Mouse (Mus musculus) liver, embryonic 15.5 days (tissue): ENCODE data around the gene Rnf10. TPM values are rescaled to one million over a fixed set of nuclear protein-coding genes. Genes with fewer than 3 reads are reported as not detected.
"Not testable (repeated sequence)": the region's sequence is repeated elsewhere in the genome, so short reads cannot be mapped to it uniquely, and the experiment has no call there.

ENCODE experiments used
- ATAC-seq: fragments of 200-750 bp; cut with Nextera tagmentation; 2 replicates; pipeline ENCODE4 v1.8.0; 2017; ENCODE audit warnings: moderate number of reproducible peaks, mild to moderate bottlenecking, moderate library complexity; ENCODE audit not compliant: insufficient read depth
- H3K27ac ChIP-seq: fragments of 300-500 bp; sonication (generic); replicated peaks from 2 replicates; pipeline ENCODE4 v1.5.1; 2015; ENCODE audit warnings: mild to moderate bottlenecking, inconsistent platforms
- H3K27me3 ChIP-seq: fragments of 300-500 bp; sonication (generic); 2 replicates; pipeline ENCODE4 v1.6.1; 2015; ENCODE audit warnings: mild to moderate bottlenecking, inconsistent platforms
- H3K36me3 ChIP-seq: fragments of 300-500 bp; sonication (generic); replicated peaks from 2 replicates; pipeline ENCODE4 v1.6.1; 2015; ENCODE audit warnings: moderate library complexity, mild to moderate bottlenecking, inconsistent platforms
- H3K4me1 ChIP-seq: fragments of 300-500 bp; sonication (generic); replicated peaks from 2 replicates; pipeline ENCODE4 v1.6.1; 2015; ENCODE audit warnings: inconsistent platforms
- H3K4me2 ChIP-seq: fragments of 300-500 bp; sonication (generic); 2 replicates; pipeline ENCODE4 v1.6.1; 2015; ENCODE audit warnings: moderate library complexity, mild to moderate bottlenecking, inconsistent platforms
- H3K4me3 ChIP-seq: fragments of 300-500 bp; sonication (generic); replicated peaks from 2 replicates; pipeline ENCODE4 v1.5.1; 2015; ENCODE audit warnings: mild to moderate bottlenecking, inconsistent platforms
- H3K9ac ChIP-seq: fragments of 300-500 bp; sonication (generic); 2 replicates; pipeline ENCODE4 v1.6.1; 2015; ENCODE audit warnings: moderate library complexity, mild to moderate bottlenecking, inconsistent platforms
- H3K9me3 ChIP-seq: fragments of 300-500 bp; sonication (generic); replicated peaks from 2 replicates; pipeline ENCODE4 v1.6.1; 2016; ENCODE audit warnings: inconsistent platforms
- WGBS: fragments of 180-500 bp; shearing (Covaris S2); methylation state at CpG from one replicate; pipeline ENCODE4 v1.1.7; 2015; ENCODE audit warnings: mixed read lengths; ENCODE audit not compliant: insufficient replicate concordance; 5-methylcytosine and 5-hydroxymethylcytosine counted together
- polyA plus RNA-seq: library from polyadenylated mRNA; unstranded; fragments of >200 nt; fragmentation: Nextera tagmentation; extraction: Ambion mirVana; gene quantifications from 2 replicates; pipeline ENCODE4 v1.2.1, GENCODE M21; 2015

Rnf10 gene
- 146 and 173 TPM in 2 replicates for polyA plus RNA-seq

DNA sequence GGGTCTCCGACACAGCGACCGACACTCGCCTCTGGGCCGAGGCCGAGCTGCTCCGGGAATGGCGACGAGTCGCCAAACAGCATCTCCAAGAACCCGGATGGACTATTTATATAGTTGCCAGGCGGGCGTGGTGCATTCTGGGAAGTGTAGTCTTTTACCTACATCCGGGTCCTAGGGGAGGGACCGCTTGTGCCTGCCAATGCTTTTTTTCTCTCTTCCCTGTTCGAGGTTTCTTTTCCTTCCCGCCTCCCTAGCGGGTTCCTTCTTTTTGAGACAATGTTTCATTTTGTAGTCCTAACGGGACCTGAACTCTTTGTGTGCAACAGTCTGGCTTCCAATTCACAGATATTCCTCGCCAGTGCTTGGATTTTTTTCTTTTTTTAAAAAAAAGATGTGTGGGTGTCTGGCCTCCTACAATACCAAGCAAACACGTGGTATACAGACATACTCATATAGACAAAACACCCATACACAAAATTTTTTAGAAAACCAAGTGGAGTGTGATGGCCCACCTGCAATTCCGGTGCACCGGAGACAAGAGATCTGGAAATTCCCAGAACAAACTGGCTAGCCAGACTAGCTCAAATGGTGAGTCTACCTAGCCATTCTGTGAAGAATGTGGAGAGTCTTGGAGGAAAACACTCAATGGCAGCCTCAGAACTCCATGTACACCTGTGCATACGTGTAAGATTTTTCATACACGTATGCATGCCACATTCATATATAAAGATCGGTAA lies at the start of gene Rnf10:
Gene Rnf10 (minus strand): TSS at position 87 of the 737 bp plus-strand sequence.
- Histone ChIP-seq H3K27ac (peak within 1 kb of the TSS; percentile 100), H3K4me2 (peak within 1 kb of the TSS; percentile 80), H3K9me3 (0 out of 2 replicates have a peak, but pooled peaks cover 2% of the 10 kb centered on the region), H3K4me1 (peaks cover 50% of the 10 kb centered on the region), H3K9ac (peak within 1 kb of the TSS; percentile 98), H3K36me3 (peaks cover 30% of the 10 kb centered on the region), H3K27me3 (no peaks in the 10 kb centered on the region), H3K4me3 (peak within 1 kb of the TSS; percentile 99)
- ATAC-seq = peak; percentile 82
- 12% methylated on average over 26 of the region's 26 CpGs for WGBS

DNA sequence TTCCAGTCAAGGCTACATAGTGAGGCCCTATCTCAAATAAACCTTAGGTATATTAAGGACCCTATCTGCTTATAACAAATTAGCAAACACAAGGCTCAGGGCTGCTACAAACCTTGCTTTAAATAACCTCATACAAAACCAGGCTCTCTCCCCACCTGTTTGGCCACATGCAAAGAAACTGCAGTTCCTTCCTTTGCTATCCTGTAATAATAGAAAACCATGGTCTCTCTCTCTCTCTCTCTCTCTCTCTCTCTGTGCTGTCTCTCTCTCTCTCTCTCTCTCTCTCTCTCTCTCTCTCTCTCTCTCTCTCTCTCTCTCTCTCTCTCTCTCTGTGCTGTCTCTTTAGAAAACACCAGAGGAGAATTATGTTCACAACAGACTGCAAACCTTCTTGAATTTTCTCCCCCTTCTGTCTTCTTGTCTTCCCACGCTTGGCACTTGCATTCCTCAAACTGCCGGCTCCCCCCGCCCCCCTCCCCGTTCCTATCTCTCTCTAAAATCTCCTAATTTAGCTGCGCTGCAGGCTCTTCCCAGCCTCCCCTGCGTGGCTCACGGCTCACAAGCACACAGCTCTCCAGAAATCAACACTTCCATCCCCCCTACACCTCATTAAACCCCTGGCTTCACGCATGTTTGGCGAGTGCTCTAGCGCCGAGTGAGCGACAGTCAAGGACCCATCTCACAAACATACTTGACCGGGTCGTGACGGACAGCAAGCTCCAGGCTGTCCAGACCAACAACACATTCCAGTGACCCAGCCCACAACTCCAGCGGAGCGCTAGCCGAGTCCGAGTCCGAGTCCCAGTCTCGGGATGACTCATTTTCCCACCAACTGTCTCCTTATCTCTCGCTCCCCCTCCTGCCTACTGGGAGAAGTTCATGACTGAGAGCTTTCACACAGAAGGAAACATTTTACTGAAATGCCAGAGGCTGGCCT lies 46.6 kb upstream of the Rnf10 start:
- H3K4me2 ChIP-seq = peak overlapping the region; percentile 79
- ATAC-seq = peak; percentile 69; the same call in 1 of the 2 replicates
- H3K4me3 ChIP-seq = peak overlapping the region; percentile 49
- H3K9me3 ChIP-seq = no peaks in the 10 kb centered on the region
- H3K27me3 ChIP-seq = no peaks in the 10 kb centered on the region
- H3K27ac ChIP-seq = 0 out of 2 replicates have a peak overlapping the region, but pooled peaks have one; percentile 4
- peak overlapping the region; percentile 55 for H3K9ac ChIP-seq
- no peaks in the 10 kb centered on the region for H3K36me3 ChIP-seq
- WGBS = 2% methylated on average over 22 of the region's 22 CpGs
- H3K4me1 ChIP-seq = peaks cover 34% of the 10 kb centered on the region

DNA sequence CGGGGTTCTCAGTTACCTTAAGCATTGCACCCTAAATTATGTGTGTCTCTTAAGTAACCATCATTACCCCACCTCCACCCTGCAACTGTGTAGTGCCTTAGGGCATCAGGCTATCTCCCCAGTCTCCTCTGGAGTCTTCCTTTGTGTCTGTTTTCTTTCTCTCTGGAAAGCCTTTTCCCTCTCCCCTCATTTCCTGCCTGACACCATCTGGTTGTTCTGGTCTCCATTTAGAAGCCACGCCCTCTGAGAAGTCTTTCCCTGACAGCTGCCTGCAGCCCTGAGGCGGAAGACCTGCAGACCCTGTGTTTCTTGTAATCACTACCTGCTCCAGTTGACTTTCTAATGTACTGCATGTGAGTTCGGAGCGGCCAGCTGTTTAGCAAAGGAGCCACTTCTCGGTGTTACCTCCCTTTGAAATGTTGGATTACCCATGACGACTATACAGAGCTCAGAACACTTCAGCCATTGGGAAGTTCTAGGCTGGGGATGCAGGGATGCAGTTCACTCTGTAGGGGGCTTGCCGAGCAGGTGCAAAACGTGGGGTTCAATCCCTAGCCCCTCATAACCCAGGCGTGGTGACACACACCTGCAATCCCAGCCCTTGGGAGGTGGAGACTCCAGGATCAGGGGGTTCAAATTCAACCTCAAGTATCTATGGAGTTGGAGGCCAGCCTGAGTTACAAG lies 45.1 kb upstream of the Rnf10 start:
- ATAC-seq = no peak
- Histone ChIP-seq H3K9me3 (no peaks in the 10 kb centered on the region), H3K4me3 (no peak overlapping the region), H3K27me3 (no peaks in the 10 kb centered on the region), H3K9ac (no peak overlapping the region), H3K36me3 (no peaks in the 10 kb centered on the region), H3K4me1 (peaks cover 46% of the 10 kb centered on the region), H3K27ac (no peak overlapping the region), H3K4me2 (peak overlapping the region; percentile 19; the same call in 1 of the 2 replicates)
- WGBS = 20% methylated on average over 10 of the region's 10 CpGs

DNA sequence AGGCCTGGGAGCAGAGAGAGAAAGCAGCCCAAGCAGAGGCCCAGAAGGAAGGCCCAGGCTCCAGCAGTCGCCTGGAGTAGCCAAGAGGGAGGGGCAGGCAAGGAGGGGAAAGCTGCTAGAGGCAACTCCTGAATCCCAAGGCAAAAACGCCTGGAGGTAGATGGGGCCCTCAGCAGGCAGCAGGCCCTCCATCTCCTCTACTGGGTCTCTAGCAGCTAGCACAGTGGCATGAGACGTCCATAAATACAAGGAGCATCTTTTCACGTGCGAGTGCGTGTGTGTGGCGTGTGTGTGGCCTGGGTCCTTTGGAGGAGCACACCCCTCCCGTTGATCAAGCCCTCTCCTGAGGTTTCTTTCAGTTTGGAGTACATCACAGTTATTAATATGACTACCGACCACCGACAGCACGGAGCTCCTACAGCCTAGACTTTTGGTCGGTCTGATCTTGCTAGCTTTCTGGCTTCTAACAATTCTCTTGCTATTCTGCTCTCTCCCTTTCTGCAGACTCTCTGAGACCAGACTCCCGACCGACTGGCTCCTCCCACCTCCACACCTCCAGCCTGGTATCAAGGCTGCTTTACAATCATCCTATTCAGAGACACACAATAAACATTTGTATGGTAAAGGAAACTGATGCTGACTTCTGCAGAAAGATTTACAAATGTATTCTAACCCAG lies 44.4 kb upstream of the Rnf10 start:
- Histone ChIP-seq H3K36me3 (no peaks in the 10 kb centered on the region), H3K4me1 (peaks cover 53% of the 10 kb centered on the region), H3K27ac (no peak overlapping the region), H3K4me2 (0 out of 2 replicates have a peak overlapping the region, but pooled peaks have one; percentile 19), H3K9ac (no peak overlapping the region), H3K4me3 (no peak overlapping the region), H3K9me3 (no peaks in the 10 kb centered on the region), H3K27me3 (no peaks in the 10 kb centered on the region)
- no peak for ATAC-seq
- WGBS = 28% methylated on average over 14 of the region's 14 CpGs

DNA sequence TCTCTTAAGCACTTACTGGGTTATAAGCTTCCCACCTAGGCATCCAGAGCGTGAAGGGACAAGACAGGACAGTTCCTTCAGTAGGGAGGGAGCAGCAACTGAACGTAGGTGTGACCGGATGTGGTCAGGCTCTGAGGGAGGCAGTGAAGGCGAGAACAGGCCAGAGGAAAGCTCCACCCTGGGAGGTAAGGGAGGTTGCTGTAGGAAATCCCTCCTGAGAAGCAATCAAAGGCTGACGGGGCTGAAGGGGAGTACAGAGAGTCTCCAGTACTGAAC lies 40.9 kb upstream of the Rnf10 start:
- H3K4me2 ChIP-seq = peak overlapping the region; percentile 68
- H3K36me3 ChIP-seq = no peaks in the 10 kb centered on the region
- H3K4me1 ChIP-seq = peaks cover 43% of the 10 kb centered on the region
- peaks cover 6% of the 10 kb centered on the region; the same call in 1 of the 2 replicates for H3K27me3 ChIP-seq
- H3K4me3 ChIP-seq = peak overlapping the region; percentile 11; the same call in 1 of the 2 replicates
- WGBS = 29% methylated on average over 5 of the region's 5 CpGs
- H3K9ac ChIP-seq = peak overlapping the region; percentile 31; the same call in 1 of the 2 replicates
- 0 out of 2 replicates have a peak, but pooled peaks have one; percentile 4 for ATAC-seq
- H3K9me3 ChIP-seq = no peaks in the 10 kb centered on the region
- H3K27ac ChIP-seq = peak overlapping the region; percentile 86

- H3K9ac ChIP-seq = peak overlapping the region; percentile 31; the same call in 1 of the 2 replicates
- H3K36me3 ChIP-seq = no peaks in the 10 kb centered on the region
- ATAC-seq = peak; percentile 79
- H3K4me3 ChIP-seq = peak overlapping the region; percentile 18; the same call in 1 of the 2 replicates
- 38% methylated on average over 10 of the region's 10 CpGs for WGBS
- H3K27ac ChIP-seq = peak overlapping the region; percentile 86
- peak overlapping the region; percentile 68 for H3K4me2 ChIP-seq
- peaks cover 41% of the 10 kb centered on the region for H3K4me1 ChIP-seq
- no peaks in the 10 kb centered on the region for H3K9me3 ChIP-seq
- H3K27me3 ChIP-seq = peaks cover 10% of the 10 kb centered on the region; the same call in 1 of the 2 replicates
These were observed 40.3 kb upstream of the Rnf10 start for GRCm38 (mm10) chr5:115312816-115313667.

- Histone ChIP-seq H3K27ac (peak overlapping the region; percentile 86), H3K4me3 (peak overlapping the region; percentile 18; the same call in 1 of the 2 replicates), H3K4me1 (peaks cover 34% of the 10 kb centered on the region), H3K36me3 (no peaks in the 10 kb centered on the region), H3K4me2 (peak overlapping the region; percentile 68), H3K27me3 (peaks cover 10% of the 10 kb centered on the region; the same call in 1 of the 2 replicates), H3K9ac (peak overlapping the region; percentile 28; the same call in 1 of the 2 replicates), H3K9me3 (no peaks in the 10 kb centered on the region)
- ATAC-seq = peak; percentile 83
- 33% methylated on average over 4 of the region's 4 CpGs for WGBS
These were observed 39.7 kb upstream of the Rnf10 start for GRCm38 (mm10) chr5:115312354-115312753.

GRCm38 (mm10) chr5:115302190-115302589 lies 29.5 kb upstream of the Rnf10 start:
- Histone ChIP-seq H3K4me1 (peaks cover 41% of the 10 kb centered on the region), H3K4me3 (peak overlapping the region; percentile 95), H3K36me3 (peaks cover 21% of the 10 kb centered on the region), H3K4me2 (peak overlapping the region; percentile 98), H3K9ac (peak overlapping the region; percentile 70; the same call in 1 of the 2 replicates), H3K27ac (0 out of 2 replicates have a peak overlapping the region, but pooled peaks have one; percentile 85)
- ATAC-seq, H3K9me3 ChIP-seq, H3K27me3 ChIP-seq: not testable (repeated sequence)
- 56% methylated on average over 6 of the region's 7 CpGs for WGBS

DNA sequence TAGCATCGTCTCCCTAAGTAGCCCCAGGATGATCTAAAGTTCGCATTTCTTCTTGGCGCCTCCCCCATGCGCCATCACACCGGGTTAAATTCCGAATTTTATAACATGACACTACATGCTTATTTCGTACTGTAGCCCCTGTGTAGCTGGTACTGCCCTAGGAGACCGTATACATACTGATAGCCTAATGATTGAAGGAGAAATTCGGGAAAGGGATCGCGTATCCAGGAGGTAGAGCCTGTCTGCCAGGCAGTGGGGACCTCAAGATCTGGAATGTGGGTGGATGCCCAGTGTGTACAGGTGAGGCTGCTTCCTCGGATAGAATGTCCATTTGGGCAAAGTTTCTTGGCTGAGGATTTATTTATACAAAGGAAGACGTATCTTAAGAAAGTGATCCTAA lies 28.9 kb upstream of the Rnf10 start:
- Histone ChIP-seq H3K4me2 (peak overlapping the region; percentile 98), H3K4me3 (peak overlapping the region; percentile 95), H3K36me3 (peaks cover 27% of the 10 kb centered on the region), H3K9ac (peak overlapping the region; percentile 70), H3K4me1 (peaks cover 47% of the 10 kb centered on the region), H3K27me3 (no peaks in the 10 kb centered on the region), H3K9me3 (no peaks in the 10 kb centered on the region), H3K27ac (peak overlapping the region; percentile 85)
- WGBS = 32% methylated on average over 13 of the region's 13 CpGs
- ATAC-seq = no peak; the same call in 1 of the 2 replicates
